Mouse (Mus musculus) spleen, postnatal 4 days (tissue): ENCODE results near the gene Brf1.

Source experiments
- DNase-seq, 2 experiments: peaks; one replicate each; pipeline ENCODE4 v3.0.0; 2022; ENCODE audit warnings: low spot score in 2 of 2

The Brf1 gene

GRCm38 (mm10) chr12:112977156-112977555 lies 23.3 kb downstream of the Brf1 start:
- no peak for DNase-seq

- peak; percentile 85 to 92 for DNase-seq
Observed at GRCm38 (mm10) chr12:112976371-112977073, 24.0 kb downstream of the Brf1 start, which contains the start of gene Btbd6. Gene Btbd6 (plus strand): TSS chr12:112976482.

GRCm38 (mm10) chr12:112974736-112975135 lies 25.8 kb downstream of the Brf1 start:
- DNase-seq, result no peak

GRCm38 (mm10) chr12:112969616-112970015 lies 30.9 kb downstream of the Brf1 start:
- DNase-seq, result no peak

GRCm38 (mm10) chr12:112968943-112969342 lies 31.6 kb downstream of the Brf1 start:
- DNase-seq, result no peak

- DNase-seq, result no peak
Observed at GRCm38 (mm10) chr12:112965783-112966182, 34.7 kb downstream of the Brf1 start.

- DNase-seq, result no peak
Observed at GRCm38 (mm10) chr12:112961872-112962271, 38.6 kb downstream of the Brf1 start.

- no peak for DNase-seq
Observed at GRCm38 (mm10) chr12:112961428-112961827, 39.1 kb downstream of the Brf1 start.

GRCm38 (mm10) chr12:112959421-112959820 lies 41.1 kb downstream of the Brf1 start:
- no peak for DNase-seq

- no peak for DNase-seq
Observed at GRCm38 (mm10) chr12:112958303-112958702, 42.2 kb downstream of the Brf1 start.

- DNase-seq, result peak; percentile 76 to 90
Observed at GRCm38 (mm10) chr12:112955800-112956199, 44.7 kb downstream of the Brf1 start.

- no peak for DNase-seq
Observed at GRCm38 (mm10) chr12:112952926-112953565, 47.5 kb downstream of the Brf1 start.

GRCm38 (mm10) chr12:112952433-112952832 lies 48.1 kb downstream of the Brf1 start:
- no peak for DNase-seq

GRCm38 (mm10) chr12:112951150-112951842 lies 49.2 kb downstream of the Brf1 start:
- DNase-seq, result no peak

GRCm38 (mm10) chr12:112950761-112951129 lies 49.8 kb downstream of the Brf1 start:
- no peak for DNase-seq

GRCm38 (mm10) chr12:112950040-112950760 lies 50.3 kb downstream of the Brf1 start:
- DNase-seq, result peak; percentile 75 to 86

GRCm38 (mm10) chr12:112947307-112947706 lies 53.2 kb downstream of the Brf1 start:
- no peak for DNase-seq

GRCm38 (mm10) chr12:112943669-112944068 lies 56.8 kb downstream of the Brf1 start:
- DNase-seq, result no peak

- peak; percentile 65 to 84 for DNase-seq
Observed at GRCm38 (mm10) chr12:112941776-112942713, 58.5 kb downstream of the Brf1 start, which contains the start of gene Nudt14. Gene Nudt14 (minus strand): TSS chr12:112942124.

- DNase-seq, result no peak
Observed at GRCm38 (mm10) chr12:112941156-112941775, 59.2 kb downstream of the Brf1 start.
